Mouse (Mus musculus): ENCODE measurements around the gene Gm21974. TPM values are rescaled to one million over a fixed set of nuclear protein-coding genes. Genes with fewer than 3 reads are reported as not detected.
"Not testable (repeated sequence)": the region's sequence is repeated elsewhere in the genome, so short reads cannot be mapped to it uniquely, and the experiment has no call there.

The Gm21974 gene
- total RNA-seq, 2 experiments from 2014 or later: not detected

- peak in 1 of 2 experiments; percentile 26 for DNase-seq
- intact Hi-C loops (cut with DNase I): no loop called here
These were observed 24.0 kb upstream of the Gm21974 start for GRCm38 (mm10) chr7:127919290-127919689.

GRCm38 (mm10) chr7:127918203-127918602 lies 22.9 kb upstream of the Gm21974 start:
- intact Hi-C loops (cut with DNase I): no loop called here
- DNase-seq: peak in 1 of 2 experiments; percentile 55

- intact Hi-C loops (cut with DNase I): no loop called here
- no peak for DNase-seq
These were observed 20.0 kb upstream of the Gm21974 start for GRCm38 (mm10) chr7:127915293-127915692.

DNA sequence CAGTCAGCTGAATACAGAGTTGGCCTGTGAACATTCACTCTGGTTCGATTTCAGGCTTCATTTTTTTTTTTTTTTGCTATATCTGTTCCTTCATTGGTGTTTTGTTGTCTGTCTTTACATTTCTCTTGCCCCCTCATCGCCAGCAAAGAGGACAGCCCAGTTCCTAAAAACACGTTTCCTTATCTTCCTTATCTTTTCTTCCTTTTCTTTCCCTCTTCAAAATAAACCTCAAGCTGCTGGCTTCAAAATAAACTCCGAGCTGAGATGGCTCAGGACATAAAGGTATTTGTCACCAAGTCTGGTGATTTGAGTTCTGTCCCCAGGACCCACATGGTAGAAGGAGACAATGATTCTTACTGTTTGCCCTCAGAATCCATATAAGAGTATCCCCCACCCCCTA lies 17.7 kb upstream of the Gm21974 start:
- DNase-seq: no peak
- intact Hi-C loops (cut with DNase I): no loop called here

GRCm38 (mm10) chr7:127912190-127912871 lies 17.1 kb upstream of the Gm21974 start, which contains the start of gene Kat8:
TSS of gene Kat8 (plus strand) at chr7:127912516.
- peak; percentile 91 to 95 for DNase-seq
- intact Hi-C loops (cut with DNase I): no loop called here

DNA sequence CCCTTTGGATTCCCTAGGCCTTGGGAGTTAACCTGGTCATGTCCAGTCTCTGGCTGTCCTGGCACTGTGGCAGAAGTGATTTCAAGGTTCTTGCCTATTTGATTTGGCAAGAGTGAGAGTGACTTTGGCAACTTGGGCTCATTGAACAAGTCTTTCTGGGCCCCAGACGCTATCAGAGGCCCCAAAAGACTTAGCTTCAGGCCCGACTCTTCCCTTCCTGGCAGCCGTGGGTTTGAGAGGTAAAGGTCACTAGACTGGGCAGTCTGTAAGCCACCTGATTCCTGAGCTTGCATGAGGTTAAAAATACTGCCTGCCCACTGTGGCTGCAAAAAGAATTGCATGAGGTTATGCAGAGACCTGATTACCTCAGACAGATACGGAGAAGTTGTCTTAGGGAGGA lies 13.4 kb upstream of the Gm21974 start:
- no peak for DNase-seq
- intact Hi-C loops (cut with DNase I): no loop called here

DNA sequence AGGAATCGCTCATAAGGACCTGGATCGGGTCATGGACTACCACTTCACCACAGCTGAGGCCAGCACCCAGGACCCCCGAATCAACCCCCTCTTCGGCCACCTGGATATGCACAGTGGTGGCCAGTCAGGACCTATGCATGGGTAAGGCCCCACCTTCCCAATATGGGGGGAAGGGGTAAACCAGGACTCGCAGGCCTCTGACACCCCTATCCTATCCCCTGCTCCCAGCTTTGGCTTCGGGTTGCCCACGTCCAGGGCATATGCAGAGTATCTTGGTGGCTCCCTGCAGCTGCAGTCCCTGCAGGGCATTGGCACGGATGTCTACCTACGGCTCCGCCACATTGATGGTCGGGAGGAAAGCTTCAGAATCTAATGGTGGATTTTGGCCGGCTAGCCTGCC lies 12.7 kb upstream of the Gm21974 start:
- no peak for DNase-seq
- intact Hi-C loops (cut with DNase I): no loop called here

DNA sequence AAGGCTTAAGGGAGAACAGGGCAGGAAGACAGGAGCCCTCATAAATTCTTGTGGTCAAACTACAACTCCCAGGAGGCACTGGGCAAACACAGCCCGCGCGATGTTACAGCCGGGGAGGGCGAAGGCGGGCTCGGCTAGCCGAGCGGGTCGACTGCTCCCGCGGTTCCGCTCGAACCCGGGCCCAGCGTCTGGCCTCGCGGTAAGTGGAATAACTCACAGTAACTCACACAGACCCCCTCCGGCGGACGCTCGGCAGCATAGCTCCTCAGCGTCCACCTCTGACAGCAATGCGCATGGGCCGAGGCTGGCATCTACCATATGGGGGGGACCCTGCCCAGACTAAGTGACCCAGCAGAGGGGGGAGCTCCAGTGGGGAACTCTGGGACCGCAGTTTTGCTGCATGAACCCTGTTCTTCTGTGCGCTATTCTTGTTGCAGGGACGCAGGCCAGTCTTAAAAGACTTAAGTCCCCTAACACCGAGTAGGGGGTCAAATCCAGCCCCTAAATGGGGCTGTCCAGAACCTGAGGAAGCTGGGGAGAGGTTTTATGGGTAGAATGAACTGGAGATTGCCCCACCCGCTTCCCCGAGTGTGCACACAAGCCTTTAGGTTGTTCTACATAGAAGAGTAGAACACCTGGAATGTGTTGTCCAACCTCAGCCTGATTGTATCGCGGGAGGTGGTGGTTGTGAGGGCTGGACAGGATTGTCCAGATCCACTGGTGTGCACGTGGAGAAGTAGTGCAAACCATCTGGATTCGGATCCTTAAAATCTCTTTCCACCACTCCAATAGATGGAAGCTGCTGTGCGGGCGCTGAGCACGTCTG lies 8.9 kb upstream of the Gm21974 start, which contains the start of gene Bckdk:
Bckdk (plus strand) TSS at position 112 of the 826 bp plus-strand sequence.
- DNase-seq: peak; percentile 83 to 89
- intact Hi-C loops (cut with DNase I): no loop called here

DNA sequence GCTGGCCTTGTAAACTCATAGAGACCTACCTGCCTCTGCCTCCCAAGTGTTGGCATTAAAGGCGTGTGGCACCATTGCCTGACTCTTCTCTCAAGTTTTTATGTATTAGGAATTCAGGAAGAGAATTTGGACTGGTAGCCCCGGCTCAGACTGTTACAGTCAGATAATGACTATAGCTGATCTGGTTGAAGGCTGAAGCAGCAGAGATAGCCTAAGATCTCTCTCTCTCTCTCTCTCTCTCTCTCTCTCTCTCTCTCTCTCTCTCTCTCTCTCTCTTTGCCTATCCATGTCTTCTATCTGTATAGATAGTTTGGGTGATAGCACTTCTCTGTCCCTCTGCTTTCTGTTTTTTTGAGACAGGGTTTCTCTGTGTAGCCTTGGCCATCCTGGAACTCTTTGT lies 6.5 kb upstream of the Gm21974 start:
- intact Hi-C loops (cut with DNase I): no loop called here
- DNase-seq: no peak

DNA sequence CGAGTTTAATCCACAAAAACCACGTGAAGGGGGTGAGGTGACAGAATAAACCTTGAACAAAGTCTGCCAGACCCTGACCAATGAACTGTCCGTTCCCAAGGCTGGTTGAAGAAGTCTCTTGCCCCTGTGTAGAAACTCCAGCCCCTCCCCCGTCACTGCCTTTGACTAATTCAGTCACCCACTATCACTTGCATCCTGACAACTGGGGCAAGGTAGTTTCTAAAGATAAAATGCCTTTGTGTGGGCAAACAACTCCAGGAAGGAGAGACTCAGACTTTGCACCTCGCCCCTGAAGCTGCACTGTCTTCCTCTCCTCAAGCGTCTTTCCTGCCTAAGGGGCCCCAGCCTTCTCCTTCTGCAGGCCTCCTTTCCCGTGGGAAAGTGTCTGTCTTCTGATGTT lies 4.7 kb upstream of the Gm21974 start:
- intact Hi-C loops (cut with DNase I): no loop called here

DNA sequence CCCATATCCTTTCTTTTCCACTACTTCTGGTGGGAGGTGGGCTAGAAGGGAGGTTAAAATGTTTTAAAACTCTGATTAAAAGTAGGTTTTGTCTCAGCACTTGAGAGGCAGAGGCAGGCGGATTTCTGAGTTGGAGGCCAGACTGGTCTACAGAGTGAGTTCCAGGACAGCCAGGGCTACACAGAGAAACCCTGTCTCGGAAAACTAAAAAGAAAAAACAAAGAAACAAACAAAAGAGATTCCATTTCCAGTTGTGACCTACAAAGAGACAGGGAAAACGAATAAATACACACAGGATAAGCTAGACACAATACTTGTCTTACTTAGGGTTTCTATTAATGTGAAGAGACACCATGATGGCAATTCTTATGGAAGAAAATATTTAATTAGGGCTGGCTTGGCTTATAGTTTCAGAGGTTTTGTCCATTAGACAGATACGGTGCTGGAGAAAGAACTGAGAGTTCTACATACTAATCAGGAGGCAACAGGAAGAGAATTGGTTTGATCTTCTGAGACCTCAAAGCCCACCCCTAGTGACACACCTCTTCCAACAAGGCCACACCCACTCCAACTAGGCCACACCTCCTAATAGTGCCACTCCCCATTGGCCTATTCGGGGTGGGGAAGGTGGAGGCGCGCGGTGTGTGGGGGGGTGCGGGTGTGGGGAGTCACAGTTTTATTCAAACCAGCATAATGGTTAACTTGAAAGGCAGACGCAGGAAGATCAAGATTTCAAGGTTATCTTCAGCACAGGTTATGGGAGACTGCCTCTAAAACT lies 3.1 kb upstream of the Gm21974 start:
- DNase-seq: no peak
- intact Hi-C loops (cut with DNase I): no loop called here

More for the DNA sequence above, 4.7 kb upstream of the Gm21974 start:
- no peak for DNase-seq

GRCm38 (mm10) chr7:127897542-127897941 lies 2.3 kb upstream of the Gm21974 start:
- intact Hi-C loops (cut with DNase I): no loop called here
- no peak for DNase-seq

GRCm38 (mm10) chr7:127896384-127896783 lies 1.1 kb upstream of the Gm21974 start:
- peak; percentile 48 to 76 for DNase-seq
- intact Hi-C loops (cut with DNase I): no loop called here

DNA sequence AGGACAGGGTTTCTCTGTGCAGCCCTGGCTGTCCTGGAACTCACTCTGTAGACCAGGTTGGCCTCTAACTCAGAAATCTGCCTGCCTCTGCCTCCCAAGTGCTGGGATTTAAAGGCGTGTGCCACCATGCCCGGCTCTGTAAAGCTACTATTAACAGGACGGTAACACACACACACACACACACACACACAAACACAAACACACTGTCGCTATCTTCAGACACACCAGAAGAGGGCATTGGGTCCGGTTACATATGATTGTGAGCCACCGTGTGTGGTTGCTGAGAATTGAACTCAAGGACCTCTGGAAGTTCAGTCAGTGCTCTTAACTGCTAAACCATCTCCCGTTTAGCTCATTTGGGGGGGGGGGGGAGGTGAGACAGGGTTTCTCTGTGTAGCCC lies 637 bp upstream of the Gm21974 start:
- intact Hi-C loops (cut with DNase I); DNase-seq: not testable (repeated sequence)

DNA sequence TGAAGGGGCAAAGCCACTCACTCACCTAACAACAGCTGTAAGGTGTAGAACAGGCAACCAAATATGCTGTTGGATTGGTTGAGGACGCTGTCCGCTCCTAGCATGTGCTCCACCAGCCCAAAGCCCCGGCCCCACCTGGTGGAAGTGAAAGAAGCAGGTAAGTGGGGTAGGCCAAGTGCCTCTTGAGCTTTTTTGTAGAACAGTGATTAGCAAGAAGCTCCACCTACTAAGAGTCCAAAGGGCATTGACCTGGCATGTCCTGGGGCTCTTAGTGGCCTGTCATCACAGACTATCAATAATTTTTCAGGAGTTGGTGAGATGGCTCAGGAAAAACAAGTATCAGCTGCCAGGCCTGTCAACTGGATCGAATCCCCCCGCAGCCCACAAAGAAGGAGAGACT lies 774 bp downstream of the Gm21974 start:
- DNase-seq: no peak
- intact Hi-C loops (cut with DNase I): no loop called here

GRCm38 (mm10) chr7:127890798-127891197 lies 4.5 kb downstream of the Gm21974 start, which contains the start of gene Prss53:
TSS of gene Prss53 (minus strand) at chr7:127890970.
- DNase-seq: no peak
- intact Hi-C loops (cut with DNase I): no loop called here

- intact Hi-C loops (cut with DNase I): no loop called here
These were observed 6.4 kb downstream of the Gm21974 start for GRCm38 (mm10) chr7:127888821-127889220.

GRCm38 (mm10) chr7:127887781-127888180 lies 7.5 kb downstream of the Gm21974 start:
- intact Hi-C loops (cut with DNase I): no loop called here

More at GRCm38 (mm10) chr7:127888821-127889220, 6.4 kb downstream of the Gm21974 start:
- DNase-seq: no peak

GRCm38 (mm10) chr7:127887191-127887590 lies 8.1 kb downstream of the Gm21974 start:
- no peak for DNase-seq
- intact Hi-C loops (cut with DNase I): no loop called here

More at GRCm38 (mm10) chr7:127887781-127888180, 7.5 kb downstream of the Gm21974 start:
- DNase-seq: no peak

DNA sequence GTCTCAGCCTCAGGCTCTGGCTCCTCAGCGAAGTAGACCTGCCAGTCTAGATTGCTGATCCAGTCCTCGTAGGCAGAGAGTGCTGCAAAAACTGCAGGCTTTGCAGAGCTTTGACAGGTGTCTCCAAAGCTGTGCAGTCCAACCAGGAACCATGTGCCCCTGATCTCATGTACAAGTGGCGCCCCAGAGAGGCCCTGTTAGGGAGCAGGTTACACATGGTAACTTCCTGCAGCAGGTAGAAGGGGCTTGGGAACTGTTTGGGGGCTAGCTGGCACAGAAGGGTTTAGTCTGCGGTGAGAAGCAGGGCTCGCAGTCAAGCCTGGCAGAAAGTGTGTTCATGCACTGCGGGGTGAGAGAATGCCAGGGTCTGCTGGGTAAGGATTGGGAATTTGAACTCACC lies 8.7 kb downstream of the Gm21974 start:
- intact Hi-C loops (cut with DNase I): no loop called here
- DNase-seq: no peak

GRCm38 (mm10) chr7:127885951-127886350 lies 9.3 kb downstream of the Gm21974 start:
- intact Hi-C loops (cut with DNase I): no loop called here
- DNase-seq: peak; percentile 82
